Mouse (Mus musculus) lung, postnatal 4 days (tissue): ENCODE measurements around the gene Dnase1l3.

Experiments used
- DNase-seq, 2 experiments: peaks; one replicate each; pipeline ENCODE4 v3.0.0; 2021

Dnase1l3 gene

DNA sequence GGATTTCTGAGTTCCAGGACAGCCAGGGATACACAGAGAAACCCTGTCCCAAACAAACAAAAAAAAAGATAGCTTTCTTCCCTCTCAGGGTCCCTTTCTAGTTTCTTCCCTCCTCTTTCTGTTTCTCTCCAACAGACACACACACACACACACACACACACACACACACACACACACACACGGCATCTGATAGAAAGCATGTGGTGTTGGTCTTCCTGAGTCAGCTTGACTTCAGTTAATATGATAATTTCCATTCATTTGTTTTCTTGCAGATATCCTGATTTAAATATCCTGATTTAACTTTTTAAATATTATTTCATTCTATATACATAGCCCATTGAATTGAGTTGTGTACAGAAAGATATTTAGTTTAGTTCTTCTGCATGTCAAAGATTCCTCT is 66.0 kb downstream of the Dnase1l3 start:
- DNase-seq = no peak

GRCm38 (mm10) chr14:7923635-7924034 is 70.7 kb downstream of the Dnase1l3 start:
- no peak for DNase-seq

GRCm38 (mm10) chr14:7921459-7921858 is 72.9 kb downstream of the Dnase1l3 start:
- no peak for DNase-seq

DNA sequence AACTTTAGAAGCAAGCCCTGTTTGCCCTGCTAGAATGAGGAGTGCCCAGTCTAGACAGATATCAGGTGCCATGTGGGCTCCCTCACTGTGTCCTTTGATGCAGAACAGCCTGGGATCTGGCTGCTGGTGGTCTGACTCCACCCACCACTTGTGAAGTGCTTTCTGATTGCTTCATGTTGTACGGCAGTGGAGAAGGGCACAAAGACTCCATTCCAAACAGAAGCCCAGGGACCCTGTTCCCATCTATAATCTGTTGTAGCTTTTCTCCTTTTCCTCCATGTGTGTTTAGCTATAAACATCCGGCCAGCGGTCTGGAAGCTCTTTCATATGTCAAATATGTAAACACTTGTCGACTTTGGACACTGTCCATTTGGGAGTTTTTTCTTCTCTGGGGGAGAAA is 74.5 kb downstream of the Dnase1l3 start:
- DNase-seq = peak; percentile 46 to 53

DNA sequence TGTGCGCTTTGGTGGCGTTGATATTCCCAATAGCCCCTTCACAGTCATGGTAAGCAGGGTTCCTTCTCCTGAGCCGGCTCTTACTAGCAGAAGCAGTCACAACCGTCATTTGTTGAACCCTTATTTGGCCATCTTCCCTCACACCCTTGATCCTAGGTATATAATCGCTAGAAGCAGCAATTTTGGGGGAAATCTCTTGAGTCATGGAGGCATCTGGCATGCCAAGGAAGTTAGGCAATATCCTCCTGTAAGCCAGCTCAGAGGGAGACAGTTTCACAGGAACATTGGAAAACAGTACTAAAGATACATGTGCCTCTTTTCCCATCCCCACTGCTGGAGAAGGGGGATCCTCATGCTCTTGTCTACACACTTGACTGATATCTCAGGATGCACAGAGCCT is 75.1 kb downstream of the Dnase1l3 start:
- no peak for DNase-seq

DNA sequence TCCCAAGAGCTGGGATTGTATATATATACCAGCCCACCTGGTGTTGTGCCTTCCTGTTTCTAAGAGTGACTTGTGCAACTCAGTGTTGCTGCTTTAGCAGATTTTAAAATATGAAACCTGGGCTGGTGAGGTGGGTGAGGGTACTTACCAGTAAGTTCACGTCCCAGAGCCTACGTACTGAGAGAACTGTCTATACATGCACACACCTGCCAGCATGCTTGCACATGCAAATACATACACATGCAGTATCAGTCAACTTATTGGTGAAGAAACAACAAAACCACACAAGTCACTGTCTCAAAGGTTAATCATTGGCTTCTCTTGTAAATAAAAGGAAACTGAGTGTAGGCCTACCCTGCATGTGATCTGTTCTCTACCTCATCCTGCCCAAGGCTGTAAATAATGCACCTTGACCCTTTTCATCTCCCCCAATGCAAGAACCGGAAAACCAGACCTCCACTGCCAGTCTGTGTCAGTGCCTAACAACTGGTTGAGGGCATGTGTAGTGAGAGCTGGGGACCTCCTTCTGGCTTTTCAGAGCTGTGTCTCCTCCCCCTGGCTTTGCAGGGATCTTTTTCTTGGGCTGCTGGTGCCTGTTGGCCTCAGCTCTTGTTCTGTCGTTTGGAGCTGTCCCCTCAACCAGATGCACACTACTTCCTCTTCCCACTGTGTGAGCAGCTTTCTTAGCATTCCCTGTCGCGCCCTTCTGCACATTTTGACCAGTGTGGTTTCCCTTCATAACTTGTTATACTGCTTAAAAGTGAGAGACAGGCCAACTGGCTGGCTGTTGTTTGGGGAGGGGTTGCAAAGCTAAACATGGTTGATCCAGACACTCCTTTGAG is 76.0 kb downstream of the Dnase1l3 start:
- DNase-seq = no peak
